Mouse (Mus musculus) spleen, adult 2 months (tissue): ENCODE results near the gene Pold1. TPM values are rescaled to one million over a fixed set of nuclear protein-coding genes. Genes with fewer than 3 reads are reported as not detected.

Experiments
- DNase-seq, 2 experiments: peaks; one replicate each; pipeline versions ENCODE4 v3.0.0 to v3.0.0-alpha.2; 2012 to 2021; ENCODE audit warnings: low spot score in 2 of 2, low read depth in 1 of 2
- H3K27ac ChIP-seq: fragments of 200-500 bp; 2 replicates; pipeline ENCODE4 v1.5.1; 2012; ENCODE audit warnings: low read length, inconsistent platforms; ENCODE audit not compliant: insufficient read depth
- H3K27me3 ChIP-seq: fragments of 200-500 bp; 2 replicates; pipeline ENCODE4 v1.6.1; 2012; ENCODE audit warnings: mild to moderate bottlenecking, moderate library complexity, low read length, inconsistent platforms; ENCODE audit not compliant: control insufficient read depth, insufficient read depth
- H3K36me3 ChIP-seq: fragments of 200-500 bp; 2 replicates; pipeline ENCODE4 v1.6.1; 2012; ENCODE audit warnings: mild to moderate bottlenecking, low read length, inconsistent platforms; ENCODE audit not compliant: control insufficient read depth, insufficient read depth
- H3K4me1 ChIP-seq: fragments of 200-500 bp; 2 replicates; pipeline ENCODE4 v1.6.1; 2011; ENCODE audit warnings: inconsistent platforms; ENCODE audit not compliant: control insufficient read depth, insufficient read depth, insufficient read length
- H3K4me3 ChIP-seq: fragments of 200-500 bp; 2 replicates; pipeline ENCODE4 v1.5.1; 2011; ENCODE audit warnings: mild to moderate bottlenecking, inconsistent platforms; ENCODE audit not compliant: insufficient read depth, insufficient read length; ENCODE audit errors: extremely low read depth
- CTCF ChIP-seq: fragments of 200-500 bp; IDR thresholded peaks from 2 replicates; pipeline ENCODE4 v1.5.1; 2011; ENCODE audit warnings: mild to moderate bottlenecking, inconsistent platforms; ENCODE audit not compliant: insufficient read depth, insufficient read length, insufficient replicate concordance; ENCODE audit errors: extremely low read depth
- POLR2A ChIP-seq: fragments of 200-500 bp; IDR thresholded peaks from 2 replicates; pipeline ENCODE4 v1.6.1; 2011; ENCODE audit warnings: low read depth, low read length, inconsistent platforms
- WGBS: fragments of 180-500 bp; shearing (Covaris S2); methylation state at CpG from one replicate; pipeline ENCODE4 v1.1.7; 2018; 5-methylcytosine and 5-hydroxymethylcytosine counted together
- polyA plus RNA-seq: library from polyadenylated mRNA; depleted of rRNA; stranded (reverse); fragments of >200 nt; gene quantifications from 2 replicates; pipeline ENCODE4 v1.2.3, GENCODE M21; 2012

The Pold1 gene
- polyA plus RNA-seq, 1 experiment, result 118 TPM

DNA sequence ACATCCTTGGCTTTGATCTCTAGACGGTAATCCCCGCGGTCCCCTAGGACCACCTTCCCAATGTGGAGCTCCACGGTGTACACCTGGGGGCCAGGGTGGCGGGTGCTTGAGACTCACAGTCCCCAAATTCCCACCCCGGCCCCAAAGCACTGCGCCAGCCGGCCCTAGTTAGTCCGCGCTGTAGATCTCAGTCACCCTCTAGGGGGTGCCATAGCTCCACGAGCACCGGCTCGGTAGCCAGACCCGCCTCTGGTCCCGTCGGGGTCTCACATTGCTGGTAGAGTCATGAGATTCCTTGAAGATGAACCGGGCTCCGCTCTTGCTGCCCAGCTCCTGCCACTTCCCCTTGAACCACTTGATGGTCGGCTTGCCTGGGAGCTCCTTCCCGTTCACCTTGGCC is 26.9 kb downstream of the Pold1 start:
- H3K36me3 ChIP-seq, result no peaks in the 10 kb centered on the region
- no peak overlapping the region for H3K27ac ChIP-seq
- peaks cover 13% of the 10 kb centered on the region for H3K4me1 ChIP-seq
- WGBS, result 4% methylated on average over 20 of the region's 20 CpGs
- DNase-seq, result peak in 1 of 2 experiments; percentile 76
- peak; percentile 85 for TF ChIP-seq CTCF
- no peak for TF ChIP-seq POLR2A
- no peaks in the 10 kb centered on the region for H3K27me3 ChIP-seq
- H3K4me3 ChIP-seq, result no peak overlapping the region; the same call in 1 of the 2 replicates

DNA sequence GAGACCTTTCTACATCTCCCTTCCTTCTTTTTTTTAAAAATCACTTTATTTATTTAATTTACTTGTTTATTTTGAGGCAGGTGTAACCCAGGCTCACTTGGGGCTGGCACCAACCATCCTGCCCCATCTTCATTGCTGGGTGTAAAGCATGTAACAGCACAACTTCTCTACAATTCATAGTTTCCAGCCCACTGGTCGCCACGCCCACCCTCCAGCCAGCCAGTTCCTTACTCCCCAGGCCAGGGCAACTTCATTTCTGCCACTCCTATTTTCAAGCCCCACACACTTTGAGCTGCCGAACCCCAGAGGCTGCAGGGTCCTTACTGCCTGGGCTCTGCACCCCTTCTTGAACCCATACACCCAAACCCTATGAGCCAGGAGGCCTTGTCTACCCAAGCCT is 27.7 kb downstream of the Pold1 start:
- Histone ChIP-seq H3K27me3 (no peaks in the 10 kb centered on the region), H3K27ac (no peak overlapping the region), H3K4me1 (peaks cover 10% of the 10 kb centered on the region), H3K4me3 (no peak overlapping the region), H3K36me3 (no peaks in the 10 kb centered on the region)
- no peak for TF ChIP-seq POLR2A
- TF ChIP-seq CTCF, result no peak
- 39% methylated on average over 3 of the region's 3 CpGs for WGBS
- DNase-seq, result no peak

DNA sequence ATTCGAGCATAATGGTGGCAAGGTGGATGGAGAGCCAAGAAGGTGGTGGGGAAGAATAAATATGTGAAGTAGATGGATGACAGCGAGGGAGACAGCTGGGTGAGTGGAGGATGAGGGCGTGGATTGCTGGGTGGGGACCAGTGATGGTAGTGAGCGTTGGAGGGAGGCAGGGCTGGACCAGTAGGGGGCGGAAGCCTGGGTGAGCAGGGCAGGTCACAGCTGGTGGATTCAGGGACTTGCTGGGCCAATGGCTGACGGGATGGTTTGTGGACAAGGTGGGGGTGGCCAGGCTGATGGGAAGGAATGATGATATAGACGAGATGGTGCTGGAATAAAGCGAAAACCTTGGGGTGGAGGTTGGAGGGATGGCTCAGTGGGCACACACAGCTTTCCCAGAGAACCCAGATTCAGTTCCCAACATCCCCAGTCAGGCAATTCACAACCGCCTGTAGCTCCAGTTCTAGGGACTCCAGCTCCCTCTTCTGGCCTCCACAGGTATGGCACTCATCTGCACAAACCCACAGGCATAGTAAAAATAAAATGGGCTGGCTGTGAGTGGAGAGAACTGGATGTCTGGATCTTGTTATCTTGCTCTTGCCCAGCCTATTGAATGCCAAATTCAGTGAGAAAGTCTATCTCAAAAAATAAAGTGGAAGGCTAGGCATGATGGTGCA is 29.3 kb downstream of the Pold1 start:
- Histone ChIP-seq H3K36me3 (no peaks in the 10 kb centered on the region), H3K4me3 (no peak overlapping the region), H3K27me3 (no peaks in the 10 kb centered on the region), H3K4me1 (peaks cover 3% of the 10 kb centered on the region; the same call in 1 of the 2 replicates), H3K27ac (no peak overlapping the region)
- WGBS, result 73% methylated on average over 9 of the region's 9 CpGs
- DNase-seq, result no peak
- TF ChIP-seq CTCF (no peak; the same call in 1 of the 2 replicates), POLR2A (no peak)

DNA sequence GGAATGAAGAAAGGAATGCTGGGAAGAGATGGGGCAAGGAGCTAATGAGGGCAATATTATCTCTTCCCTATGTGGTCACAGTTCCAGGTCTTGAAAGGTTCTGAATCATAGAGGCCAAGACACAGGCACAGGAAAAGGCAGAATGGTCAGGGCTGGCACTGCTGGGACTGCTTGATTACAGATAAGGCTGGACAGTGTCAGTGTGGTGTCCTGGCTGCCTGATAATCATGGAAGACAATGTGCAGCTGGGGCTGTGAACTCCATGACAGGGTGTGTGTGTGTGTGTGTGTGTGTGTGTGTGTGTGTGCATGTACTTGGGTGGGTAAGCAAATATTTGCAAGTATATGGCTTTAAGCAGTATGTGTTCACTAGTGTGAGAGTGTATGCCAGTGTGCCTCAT is 41.2 kb downstream of the Pold1 start:
- no peak for DNase-seq
- Histone ChIP-seq H3K4me1 (no peaks in the 10 kb centered on the region), H3K27me3 (no peaks in the 10 kb centered on the region), H3K27ac (no peak overlapping the region), H3K36me3 (peaks cover 2% of the 10 kb centered on the region; the same call in 1 of the 2 replicates), H3K4me3 (no peak overlapping the region)
- no peak for TF ChIP-seq CTCF
- TF ChIP-seq POLR2A, result no peak

DNA sequence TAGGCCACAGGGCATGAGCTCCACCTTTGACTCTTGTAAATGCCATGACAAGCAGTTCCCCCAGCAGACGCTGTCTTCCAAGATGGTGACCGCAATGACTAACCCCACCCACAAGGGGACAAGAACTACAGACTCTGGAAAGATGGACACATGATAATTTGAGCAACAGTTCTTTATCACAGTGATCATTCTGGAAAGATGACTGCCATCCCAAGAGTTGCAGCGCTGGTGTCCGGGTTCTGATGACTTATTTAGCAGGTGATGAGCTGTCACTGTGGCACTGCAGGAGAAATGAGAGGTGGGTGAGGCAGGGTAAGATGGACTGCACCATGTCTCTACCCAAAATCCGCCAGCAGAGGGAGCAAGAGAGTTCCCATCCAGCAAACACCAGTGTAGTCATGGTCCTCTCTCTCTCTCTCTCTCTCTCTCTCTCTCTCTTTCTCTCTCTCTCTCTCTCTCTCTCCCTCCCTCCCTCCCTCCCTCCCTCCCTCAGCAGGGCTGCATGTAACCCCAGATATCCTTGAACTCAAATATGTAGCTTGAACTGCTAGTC is 47.0 kb downstream of the Pold1 start:
- 24% methylated on average over 5 of the region's 5 CpGs for WGBS
- Histone ChIP-seq H3K4me3 (no peak overlapping the region), H3K4me1 (no peaks in the 10 kb centered on the region), H3K27ac (no peak overlapping the region), H3K36me3 (peaks cover 2% of the 10 kb centered on the region; the same call in 1 of the 2 replicates), H3K27me3 (no peaks in the 10 kb centered on the region)
- peak; percentile 68; the same call in 1 of the 2 replicates for TF ChIP-seq CTCF
- TF ChIP-seq POLR2A, result no peak
- peak; percentile 64 to 70 for DNase-seq

DNA sequence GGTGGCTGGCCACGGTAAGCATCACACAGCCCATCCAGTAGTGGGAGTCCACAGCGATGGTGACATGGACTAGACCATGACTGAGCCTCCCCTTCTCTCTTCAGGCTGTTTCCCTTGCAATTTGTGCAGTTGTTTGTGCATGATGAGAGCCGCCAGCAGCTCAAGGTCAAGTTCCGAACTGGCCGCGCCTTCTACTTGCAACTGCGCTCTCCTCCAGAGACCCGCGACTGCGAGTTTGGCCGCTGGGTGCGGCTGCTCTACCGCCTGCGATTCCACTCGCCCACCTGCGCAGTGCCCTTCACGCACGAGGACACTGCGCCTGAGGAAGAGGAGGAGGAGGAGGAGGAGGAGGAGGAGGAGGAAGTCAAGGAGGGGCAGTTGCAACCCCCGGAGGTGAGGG is 48.6 kb downstream of the Pold1 start:
- Histone ChIP-seq H3K36me3 (0 out of 2 replicates have a peak, but pooled peaks cover 2% of the 10 kb centered on the region), H3K4me3 (no peak overlapping the region), H3K27me3 (no peaks in the 10 kb centered on the region), H3K4me1 (no peaks in the 10 kb centered on the region; the same call in 1 of the 2 replicates), H3K27ac (no peak overlapping the region)
- WGBS, result 73% methylated on average over 20 of the region's 20 CpGs
- TF ChIP-seq CTCF, result no peak
- TF ChIP-seq POLR2A, result no peak
- no peak for DNase-seq

DNA sequence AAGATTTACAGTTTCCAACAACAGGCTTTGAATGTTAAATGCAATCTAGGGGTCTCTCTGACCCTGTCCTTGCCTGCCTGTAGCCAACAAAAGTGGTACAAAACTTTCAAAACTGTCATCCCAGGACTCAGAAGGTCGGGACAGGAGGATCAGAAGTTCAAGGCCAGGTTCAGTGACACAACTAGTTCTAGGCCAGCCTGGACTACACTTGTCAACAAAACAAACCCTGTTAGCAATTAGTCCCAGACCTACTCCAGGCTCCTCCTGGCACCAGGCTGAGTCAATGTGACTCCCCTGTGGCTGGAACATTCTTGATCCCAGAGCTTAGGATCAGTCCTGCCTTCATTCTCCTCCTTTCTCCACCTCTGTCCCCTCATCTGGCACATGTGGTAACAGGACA is 49.7 kb downstream of the Pold1 start:
- TF ChIP-seq POLR2A, result no peak
- no peak for TF ChIP-seq CTCF
- no peak overlapping the region for H3K27ac ChIP-seq
- no peak for DNase-seq

More for the DNA sequence above, 49.7 kb downstream of the Pold1 start:
- H3K36me3 ChIP-seq, result 0 out of 2 replicates have a peak, but pooled peaks cover 2% of the 10 kb centered on the region
- no peak overlapping the region for H3K4me3 ChIP-seq
- WGBS, result 86% methylated on average over 1 of the region's 1 CpGs
- no peaks in the 10 kb centered on the region for H3K27me3 ChIP-seq
- H3K4me1 ChIP-seq, result no peaks in the 10 kb centered on the region; the same call in 1 of the 2 replicates
